Mouse (Mus musculus) stomach, embryonic 14.5 days (tissue): Measurements from ENCODE around the gene Erh. TPM values are rescaled to one million over a fixed set of nuclear protein-coding genes. Genes with fewer than 3 reads are reported as not detected.

Source experiments
- ATAC-seq: fragments of 200-750 bp; cut with Nextera tagmentation; 2 replicates; pipeline ENCODE4 v1.8.0; 2017; ENCODE audit warnings: low read depth, moderate TSS enrichment; ENCODE audit not compliant: insufficient number of reproducible peaks, insufficient read depth, low FRiP score
- H3K27ac ChIP-seq: fragments of 300-500 bp; sonication (generic); 2 replicates; pipeline ENCODE4 v1.5.1; 2014; ENCODE audit warnings: mild to moderate bottlenecking, low read length, moderate library complexity, mixed read lengths
- H3K27me3 ChIP-seq: fragments of 300-500 bp; sonication (generic); 2 replicates; pipeline ENCODE4 v1.6.1; 2014; ENCODE audit warnings: low read length, control low read depth, mixed read lengths; ENCODE audit not compliant: control insufficient read depth, insufficient read depth
- H3K36me3 ChIP-seq: fragments of 300-500 bp; sonication (generic); 2 replicates; pipeline ENCODE4 v1.6.1; 2014; ENCODE audit warnings: mild to moderate bottlenecking, control low read depth, low read length, moderate library complexity, mixed read lengths; ENCODE audit not compliant: control insufficient read depth, insufficient read depth
- H3K4me1 ChIP-seq: fragments of 300-500 bp; sonication (generic); 2 replicates; pipeline ENCODE4 v1.6.1; 2014; ENCODE audit warnings: low read length, control low read depth, mixed read lengths; ENCODE audit not compliant: control insufficient read depth, insufficient read depth
- H3K4me2 ChIP-seq: fragments of 300-500 bp; sonication (generic); replicated peaks from 2 replicates; pipeline ENCODE4 v1.6.1; 2014; ENCODE audit warnings: low read depth, low read length, control low read depth
- H3K4me3 ChIP-seq: fragments of 300-500 bp; sonication (generic); 2 replicates; pipeline ENCODE4 v1.5.1; 2014; ENCODE audit warnings: low read depth, low read length, control low read depth
- H3K9ac ChIP-seq: fragments of 300-500 bp; sonication (generic); replicated peaks from 2 replicates; pipeline ENCODE4 v1.6.1; 2014; ENCODE audit warnings: low read depth, mild to moderate bottlenecking, control low read depth, low read length, moderate library complexity, mixed read lengths
- H3K9me3 ChIP-seq: fragments of 300-500 bp; sonication (generic); 2 replicates; pipeline ENCODE4 v1.6.1; 2016; ENCODE audit warnings: low read depth, low read length, control low read depth; ENCODE audit not compliant: control insufficient read depth
- WGBS: fragments of 180-500 bp; shearing (Covaris S2); extraction: QIAGEN DNeasy Blood & Tissue Kit; methylation state at CpG from one replicate; pipeline ENCODE4 v1.1.7; 2014; 5-methylcytosine and 5-hydroxymethylcytosine counted together
- polyA plus RNA-seq: library from polyadenylated mRNA; unstranded; fragments of >200 nt; fragmentation: Nextera tagmentation; extraction: Ambion mirVana; gene quantifications from 2 replicates; pipeline ENCODE4 v1.2.1, GENCODE M21; 2014

Erh gene
- 250 and 271 TPM in 2 replicates for polyA plus RNA-seq

DNA sequence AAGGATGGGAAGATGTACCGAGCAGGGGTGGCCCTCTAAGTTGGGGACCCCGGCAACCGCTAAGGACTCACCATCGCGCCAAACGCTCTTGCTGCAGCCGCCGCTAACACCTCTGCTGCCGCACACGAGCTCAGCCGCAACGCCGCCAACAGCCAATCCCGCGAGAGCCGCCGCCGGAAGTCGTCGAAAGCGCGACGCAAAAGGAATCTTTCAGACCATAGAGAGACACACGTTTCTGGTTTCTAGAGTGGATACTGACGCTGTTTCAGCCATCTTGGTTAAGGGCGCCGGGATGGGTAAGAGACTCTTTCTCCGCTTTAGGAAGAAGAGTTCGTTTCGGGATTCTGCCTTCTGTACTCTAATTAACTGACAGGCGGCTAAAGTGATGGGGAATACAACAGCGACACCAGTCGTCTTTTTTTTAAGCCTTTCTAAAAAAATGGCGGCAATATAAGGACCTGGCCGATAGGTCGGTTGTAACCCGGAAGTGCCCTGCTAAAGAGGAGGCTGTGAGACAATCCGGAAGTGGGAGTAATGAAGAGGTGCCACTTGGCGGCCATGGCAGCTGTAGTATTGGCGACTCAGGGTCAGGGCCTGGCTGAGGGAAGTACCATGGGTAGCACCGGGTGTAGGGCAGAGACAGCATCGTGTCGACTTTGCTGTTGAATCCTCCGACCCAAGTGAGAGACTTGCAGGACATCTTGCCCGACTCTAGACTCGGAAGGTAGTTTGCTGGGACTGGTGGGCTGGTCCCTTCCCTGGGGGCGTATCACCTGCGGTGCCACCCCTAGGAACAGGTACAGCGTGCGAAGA, at the start of gene Erh, which contains the start of gene Slc39a9:
Erh (minus strand) TSS at position 649 of the 813 bp plus-strand sequence.
Slc39a9 (plus strand) TSS at position 191 of the 813 bp plus-strand sequence.
- peak within 1 kb of the TSS; percentile 98 for H3K9ac ChIP-seq
- WGBS: under 1% methylated on average over 50 of the region's 50 CpGs

GRCm38 (mm10) chr12:80693700-80694099, 49.6 kb upstream of the Erh start:
- Histone ChIP-seq H3K36me3 (no peaks in the 10 kb centered on the region), H3K9ac (no peak overlapping the region), H3K27ac (no peak overlapping the region), H3K4me3 (no peak overlapping the region), H3K4me2 (peak overlapping the region; percentile 60; the same call in 1 of the 2 replicates), H3K9me3 (no peaks in the 10 kb centered on the region), H3K27me3 (0 out of 2 replicates have a peak, but pooled peaks cover 10% of the 10 kb centered on the region), H3K4me1 (peaks cover 12% of the 10 kb centered on the region; the same call in 1 of the 2 replicates)
- 45% methylated on average over 2 of the region's 2 CpGs for WGBS
- ATAC-seq: 0 out of 2 replicates have a peak, but pooled peaks have one; percentile 38

More for the DNA sequence above, at the start of gene Erh, which contains the start of gene Slc39a9:
- no peaks in the 10 kb centered on the region for H3K27me3 ChIP-seq
- H3K4me1 ChIP-seq: peaks cover 21% of the 10 kb centered on the region
- peak within 1 kb of the TSS; percentile 92 for H3K27ac ChIP-seq
- H3K4me2 ChIP-seq: peak within 1 kb of the TSS; percentile 93
- peaks cover 20% of the 10 kb centered on the region for H3K36me3 ChIP-seq
- peak within 1 kb of the TSS; percentile 95 for H3K4me3 ChIP-seq
- no peaks in the 10 kb centered on the region for H3K9me3 ChIP-seq
- ATAC-seq: peak; percentile 95

GRCm38 (mm10) chr12:80692269-80692972, 48.3 kb upstream of the Erh start, which contains the start of gene Plekhd1:
TSS of gene Plekhd1 (plus strand) at chr12:80692591.
- Histone ChIP-seq H3K27me3 (0 out of 2 replicates have a peak, but pooled peaks cover 10% of the 10 kb centered on the region), H3K36me3 (no peaks in the 10 kb centered on the region), H3K4me1 (peaks cover 12% of the 10 kb centered on the region; the same call in 1 of the 2 replicates), H3K4me2 (peak within 1 kb of the TSS; percentile 60), H3K27ac (no peak within 1 kb of the TSS), H3K9me3 (no peaks in the 10 kb centered on the region), H3K9ac (0 out of 2 replicates have a peak within 1 kb of the TSS, but pooled peaks have one; percentile 11), H3K4me3 (peak within 1 kb of the TSS; percentile 36)
- peak; percentile 79 for ATAC-seq
- 1% methylated on average over 52 of the region's 52 CpGs for WGBS

- H3K27ac ChIP-seq: no peak overlapping the region
- peaks cover 12% of the 10 kb centered on the region; the same call in 1 of the 2 replicates for H3K4me1 ChIP-seq
- H3K36me3 ChIP-seq: no peaks in the 10 kb centered on the region
- H3K9ac ChIP-seq: no peak overlapping the region
- 12% methylated on average over 12 of the region's 12 CpGs for WGBS
- H3K9me3 ChIP-seq: no peaks in the 10 kb centered on the region
- 0 out of 2 replicates have a peak, but pooled peaks cover 10% of the 10 kb centered on the region for H3K27me3 ChIP-seq
- no peak for ATAC-seq
- H3K4me3 ChIP-seq: peak overlapping the region; percentile 36
- H3K4me2 ChIP-seq: peak overlapping the region; percentile 60
Observed at GRCm38 (mm10) chr12:80691671-80692091, 47.5 kb upstream of the Erh start.

- 44% methylated on average over 5 of the region's 5 CpGs for WGBS
- 0 out of 2 replicates have a peak, but pooled peaks cover 10% of the 10 kb centered on the region for H3K27me3 ChIP-seq
- no peaks in the 10 kb centered on the region for H3K36me3 ChIP-seq
- H3K9ac ChIP-seq: no peak overlapping the region
- no peak overlapping the region for H3K27ac ChIP-seq
- ATAC-seq: no peak
- no peak overlapping the region for H3K4me2 ChIP-seq
- H3K4me3 ChIP-seq: no peak overlapping the region
- no peaks in the 10 kb centered on the region for H3K9me3 ChIP-seq
- H3K4me1 ChIP-seq: peaks cover 12% of the 10 kb centered on the region; the same call in 1 of the 2 replicates
Observed at GRCm38 (mm10) chr12:80689696-80690095, 45.6 kb upstream of the Erh start.

- no peaks in the 10 kb centered on the region for H3K36me3 ChIP-seq
- no peak overlapping the region for H3K4me2 ChIP-seq
- H3K4me3 ChIP-seq: no peak overlapping the region
- no peak overlapping the region for H3K27ac ChIP-seq
- no peak overlapping the region for H3K9ac ChIP-seq
- 0 out of 2 replicates have a peak, but pooled peaks cover 4% of the 10 kb centered on the region for H3K27me3 ChIP-seq
- no peaks in the 10 kb centered on the region for H3K9me3 ChIP-seq
- WGBS: 62% methylated on average over 10 of the region's 10 CpGs
- ATAC-seq: no peak
- H3K4me1 ChIP-seq: 0 out of 2 replicates have a peak, but pooled peaks cover 6% of the 10 kb centered on the region
Observed at GRCm38 (mm10) chr12:80687788-80688211, 43.7 kb upstream of the Erh start.

DNA sequence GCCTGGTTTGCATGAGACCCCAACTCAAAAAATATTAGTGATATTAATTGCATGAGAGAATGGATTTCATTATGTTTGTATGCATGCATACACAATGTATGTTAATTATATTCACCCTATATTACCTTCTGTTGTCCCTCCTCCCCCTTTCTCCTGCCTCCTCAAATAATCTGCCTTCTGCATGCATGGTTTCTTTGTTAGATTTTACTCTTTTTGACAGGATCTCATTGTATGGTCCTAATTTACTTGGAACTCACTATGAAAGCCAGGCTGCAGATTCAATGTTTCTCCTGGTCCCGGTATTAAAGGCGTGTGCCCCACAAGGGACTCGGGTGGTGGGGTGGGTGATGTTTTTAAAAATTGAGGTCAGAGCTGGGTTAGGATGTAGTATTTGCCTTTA, 40.2 kb upstream of the Erh start:
- Histone ChIP-seq H3K4me2 (no peak overlapping the region), H3K9ac (no peak overlapping the region), H3K36me3 (no peaks in the 10 kb centered on the region), H3K27ac (no peak overlapping the region), H3K4me3 (no peak overlapping the region), H3K9me3 (no peaks in the 10 kb centered on the region), H3K4me1 (no peaks in the 10 kb centered on the region), H3K27me3 (no peaks in the 10 kb centered on the region)
- no peak for ATAC-seq
- whole genome bisulfite sequencing: 88% methylated on average over 3 of the region's 3 CpGs

- no peak for ATAC-seq
- no peaks in the 10 kb centered on the region for H3K27me3 ChIP-seq
- H3K36me3 ChIP-seq: no peaks in the 10 kb centered on the region
- H3K9ac ChIP-seq: no peak overlapping the region
- H3K27ac ChIP-seq: no peak overlapping the region
- no peaks in the 10 kb centered on the region for H3K9me3 ChIP-seq
- H3K4me2 ChIP-seq: no peak overlapping the region
- WGBS: 77% methylated on average over 3 of the region's 3 CpGs
- H3K4me1 ChIP-seq: no peaks in the 10 kb centered on the region
- no peak overlapping the region for H3K4me3 ChIP-seq
Observed at GRCm38 (mm10) chr12:80683554-80683953, 39.4 kb upstream of the Erh start.
